Mouse (Mus musculus) layer of hippocampus, adult 8-10 months (tissue): ENCODE measurements around the gene Mogat2. TPM values are rescaled to one million over a fixed set of nuclear protein-coding genes. Genes with fewer than 3 reads are reported as not detected.

Experiments
- total RNA-seq, 4 experiments: library from RNA; stranded (reverse); gene quantifications; 2 replicates each; pipeline ENCODE4 v1.2.4; 2022

Gene Mogat2
- total RNA-seq, 4 experiments from 2014 or later: not detected

Other genes with a start within 250 kb of the Mogat2 start
- gene Uvrag, start 97.5 kb downstream of the Mogat2 start, total RNA-seq: 10 to 100 TPM; 41.6 to 54.7 (median 52.8) TPM
- gene Dgat2, start 55.9 kb downstream of the Mogat2 start, total RNA-seq: 10 to 100 TPM; 80.9 to 89.3 (median 85.5) TPM
- gene Map6, start 28.8 kb upstream of the Mogat2 start, total RNA-seq: 100 to 1,000 TPM; 101 to 108 (median 106) TPM
- 10 to 100 TPM; 16.8 to 24.1 (median 21.3) TPM for gene Serpinh1, start 114.6 kb upstream of the Mogat2 start, total RNA-seq
- gene Gdpd5, start 142.8 kb upstream of the Mogat2 start, total RNA-seq: 10 to 100 TPM; 17.4 to 32.6 (median 21.4) TPM
- 1 to 10 TPM; 1.2 to 4.2 (median 2.5) TPM for gene Klhl35, start 227.4 kb upstream of the Mogat2 start, total RNA-seq
- 100 to 1,000 TPM; 222 to 342 (median 280) TPM for gene Rps3, start 245.1 kb upstream of the Mogat2 start, total RNA-seq